Mouse (Mus musculus): ENCODE data around the gene Lsm14b.
A peak's percentile ranks its signal among the peaks of the same experiment; 100 is the strongest.

Gene Lsm14b

GRCm38 (mm10) chr2:180017632-180018031, 7.2 kb upstream of the Lsm14b start:
- no peak for DNase-seq (ENCODE audit: low read depth, low spot score)

DNA sequence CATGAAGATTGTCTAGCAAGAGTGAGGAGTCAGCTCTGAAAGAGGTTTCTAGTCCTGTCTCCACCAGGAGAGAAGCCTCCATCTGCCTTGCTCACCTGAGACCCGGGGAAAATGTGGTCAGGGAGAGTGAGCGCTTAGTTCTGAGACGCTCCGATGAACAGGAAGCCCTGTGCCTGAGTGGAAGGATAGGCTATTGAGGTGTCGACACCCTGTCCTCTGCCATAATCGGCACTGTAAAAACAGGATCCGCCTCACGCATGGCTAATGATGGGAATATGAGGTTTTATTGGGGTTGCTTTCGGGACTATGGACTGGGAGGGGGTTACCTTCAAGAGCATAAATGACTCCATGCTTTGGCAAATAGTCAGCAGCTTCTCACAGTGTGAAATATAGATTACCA, 6.2 kb upstream of the Lsm14b start:
- no peak for DNase-seq (ENCODE audit: low read depth, low spot score)

DNA sequence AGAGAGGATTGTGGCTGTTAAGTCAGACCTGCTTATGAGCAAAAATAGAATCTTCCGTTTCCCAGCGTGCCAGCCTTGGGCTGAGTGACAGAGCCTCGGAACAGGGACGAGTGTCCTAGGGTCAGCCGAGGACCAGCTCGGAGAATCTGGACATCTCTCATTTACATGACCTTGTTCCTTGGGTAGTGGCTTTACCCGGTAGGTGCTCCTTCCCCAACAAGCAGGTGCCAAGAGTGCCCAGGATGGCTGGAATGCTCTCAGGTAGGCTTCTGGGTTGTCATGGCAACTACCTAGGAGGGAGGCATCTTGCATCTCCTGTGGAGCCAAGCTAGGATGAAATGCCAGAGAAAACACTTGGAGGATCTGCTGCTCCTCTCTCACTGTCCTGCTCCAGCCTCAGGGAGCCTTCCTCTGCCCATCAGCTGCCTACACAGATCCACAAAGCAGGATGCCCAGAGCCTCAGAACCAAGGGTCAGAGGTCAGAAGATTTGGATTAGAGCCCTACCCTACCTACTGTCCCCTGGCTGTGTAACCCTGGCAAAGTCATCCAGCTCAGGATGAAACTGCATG, 4.6 kb upstream of the Lsm14b start:
- DNase-seq (ENCODE audit: low read depth, low spot score) = no peak

GRCm38 (mm10) chr2:180020919-180021318, 3.9 kb upstream of the Lsm14b start:
- no peak for DNase-seq (ENCODE audit: low read depth, low spot score)

DNA sequence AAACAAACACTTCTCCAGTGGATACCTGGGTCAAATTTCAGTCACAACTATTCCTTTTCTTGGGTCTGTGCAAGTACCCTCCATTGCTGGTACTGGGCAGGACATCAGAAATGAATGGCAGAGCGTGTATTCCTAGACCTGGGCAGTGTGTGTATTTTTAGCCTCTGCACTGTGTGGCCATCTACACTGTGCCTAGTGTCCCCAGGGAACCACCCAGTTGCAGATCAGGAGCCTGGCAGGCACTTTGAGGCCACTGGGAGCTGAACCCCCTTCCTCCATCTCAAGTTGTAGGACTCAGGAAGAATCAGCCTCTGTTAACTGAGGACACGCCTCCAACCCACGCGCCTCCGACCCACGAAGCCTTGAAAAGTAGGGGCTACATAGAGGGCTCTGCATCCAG, 2.0 kb upstream of the Lsm14b start:
- DNase-seq (ENCODE audit: low read depth, low spot score) = no peak

DNA sequence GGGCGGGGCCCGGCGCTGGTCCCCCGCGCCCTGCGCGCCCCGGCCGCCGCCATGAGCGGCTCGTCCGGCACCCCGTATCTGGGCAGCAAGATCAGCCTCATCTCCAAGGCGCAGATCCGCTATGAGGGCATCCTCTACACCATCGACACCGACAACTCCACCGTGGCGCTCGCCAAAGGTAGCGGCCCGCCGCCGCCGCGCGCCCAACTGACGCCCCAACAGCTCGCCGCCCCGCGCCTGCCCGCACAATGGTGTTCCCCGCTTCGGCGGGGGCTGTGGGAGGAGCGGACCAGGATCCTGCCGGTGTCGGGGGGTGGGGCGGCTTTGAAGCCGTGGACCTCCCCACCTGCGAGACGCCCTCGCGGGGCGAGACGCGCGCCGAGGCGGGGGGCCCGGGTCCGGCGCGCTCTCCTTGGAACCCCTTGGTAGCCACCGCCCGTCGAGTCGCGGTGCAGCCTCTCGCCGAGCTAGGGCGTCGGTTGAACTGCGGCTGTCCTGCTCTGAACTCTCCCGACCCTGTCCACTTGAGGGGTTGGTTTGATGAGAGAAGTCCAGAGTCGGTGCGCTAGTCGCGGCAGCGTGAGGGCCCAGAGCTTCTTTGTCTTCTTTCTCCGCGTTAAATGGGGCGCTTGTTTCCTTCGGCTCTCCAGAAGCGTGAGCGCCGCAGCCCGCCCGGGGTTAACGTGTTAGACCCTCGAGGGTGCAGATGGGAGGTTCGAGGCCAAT, 511 bp downstream of the Lsm14b start:
- no peak for DNase-seq (ENCODE audit: low read depth, low spot score)

DNA sequence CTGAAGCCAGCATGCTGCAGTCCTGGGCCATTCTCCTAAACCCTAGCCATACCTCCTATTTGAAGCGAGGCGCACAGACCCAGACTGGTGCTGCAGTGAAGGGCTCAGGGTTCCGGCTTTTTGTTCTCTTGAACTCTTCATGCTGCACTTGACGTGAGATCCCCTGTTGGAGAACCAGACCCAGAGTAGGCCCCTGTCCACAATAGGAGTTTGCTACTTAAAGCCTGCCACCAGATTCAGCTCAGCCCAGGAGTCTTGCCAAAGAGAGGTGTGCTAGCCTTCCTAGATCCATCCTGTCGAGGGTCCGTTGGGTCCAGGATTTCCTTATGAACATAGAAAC, 1.0 kb downstream of the Lsm14b start:
- DNase-seq (ENCODE audit: low read depth, low spot score) = no peak

GRCm38 (mm10) chr2:180027768-180028167, 3.0 kb downstream of the Lsm14b start:
- DNase-seq (ENCODE audit: low read depth, low spot score) = no peak

GRCm38 (mm10) chr2:180031270-180031669, 6.5 kb downstream of the Lsm14b start:
- DNase-seq (ENCODE audit: low read depth, low spot score) = no peak

GRCm38 (mm10) chr2:180032925-180033324, 8.1 kb downstream of the Lsm14b start:
- no peak for DNase-seq (ENCODE audit: low read depth, low spot score)

- no peak for DNase-seq (ENCODE audit: low read depth, low spot score)
Observed at GRCm38 (mm10) chr2:180033956-180034355, 9.2 kb downstream of the Lsm14b start.

DNA sequence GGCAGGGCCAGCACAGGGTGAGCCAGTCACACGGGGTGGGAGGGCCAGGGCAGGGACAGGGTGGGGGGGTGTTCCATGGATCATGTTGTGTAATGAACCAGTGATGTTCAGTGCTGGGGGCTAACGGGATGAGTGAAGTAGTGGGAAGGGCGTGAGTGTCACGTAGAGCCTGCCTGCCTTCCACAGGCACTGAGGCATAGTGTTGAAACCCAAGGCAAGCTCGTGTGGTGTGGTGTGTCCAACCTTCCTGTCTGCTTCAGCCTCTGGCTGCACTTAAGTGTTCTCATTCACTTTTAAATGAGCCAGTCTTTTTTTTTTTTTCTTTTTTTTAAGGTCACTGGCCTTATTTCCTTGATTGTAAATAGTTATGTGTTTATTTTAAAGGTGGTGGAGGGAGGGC, 10.0 kb downstream of the Lsm14b start:
- no peak for DNase-seq (ENCODE audit: low read depth, low spot score)

- DNase-seq (ENCODE audit: low read depth, low spot score) = no peak
Observed at GRCm38 (mm10) chr2:180040406-180040805, 15.6 kb downstream of the Lsm14b start.

DNA sequence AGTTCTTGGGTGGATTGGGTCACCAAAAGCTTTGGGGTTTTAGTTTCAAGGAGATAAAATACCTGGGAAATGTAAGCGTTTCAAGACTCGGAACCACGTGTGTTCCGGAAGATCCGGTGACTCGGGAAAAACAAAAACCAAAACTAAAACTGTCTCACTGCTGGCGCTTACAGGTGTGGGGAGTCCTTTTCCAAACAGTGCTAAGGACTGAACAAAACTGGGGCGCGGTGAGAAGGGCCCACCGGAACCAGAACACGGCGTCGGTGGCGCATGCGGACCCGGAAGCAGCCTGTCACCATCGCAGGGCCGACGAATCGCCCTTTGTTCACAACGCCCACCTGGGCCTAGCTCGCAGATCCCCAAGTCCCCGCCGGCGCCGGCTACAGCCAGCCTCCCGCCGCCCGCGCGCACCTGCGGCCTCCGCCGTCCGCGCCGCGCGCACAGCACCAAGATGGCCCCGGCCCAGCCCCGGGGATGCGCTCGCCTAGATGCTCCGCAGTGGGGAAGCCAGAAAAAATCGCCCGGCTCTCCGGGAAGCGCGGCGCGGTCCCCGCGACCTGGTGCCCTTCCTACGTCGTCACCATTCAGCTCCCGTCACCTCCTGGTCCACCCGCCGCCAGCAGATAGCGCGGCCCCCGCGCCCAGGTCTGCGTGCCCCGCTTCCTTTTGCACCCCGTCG, 16.9 kb downstream of the Lsm14b start:
- DNase-seq (ENCODE audit: low read depth, low spot score) = no peak

DNA sequence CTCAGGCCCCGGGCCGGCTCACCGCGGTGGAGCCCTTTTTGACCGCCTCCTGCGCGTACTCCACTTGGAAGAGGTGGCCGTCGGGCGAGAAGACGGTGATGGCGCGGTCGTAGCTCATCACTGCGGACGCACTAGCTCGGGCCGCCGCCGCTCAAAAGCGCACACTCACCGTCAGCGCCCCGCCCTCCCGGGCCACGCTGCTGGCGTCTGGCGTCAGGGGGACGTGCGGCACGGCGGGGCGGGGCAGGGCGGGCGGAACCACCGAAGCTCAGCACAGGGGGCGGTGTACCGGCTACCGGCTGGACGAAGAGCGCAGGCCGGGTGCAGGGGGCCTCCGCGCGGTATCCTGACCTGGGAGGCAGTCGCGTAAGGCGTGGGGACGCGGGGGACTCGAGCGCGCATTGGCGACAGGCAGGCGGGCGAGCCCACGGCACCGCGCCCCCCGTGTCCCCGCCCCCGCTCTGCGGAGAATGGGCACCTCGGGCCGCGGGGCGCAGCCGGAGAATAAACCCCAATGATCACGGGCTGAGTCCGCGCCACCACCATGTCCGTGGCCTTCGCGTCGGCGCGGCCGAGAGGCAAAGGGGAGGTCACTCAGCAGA, 17.6 kb downstream of the Lsm14b start, which contains the start of the genes Psma7 and Ss18l1:
Gene Psma7 (minus strand): TSS at position 178 of the 602 bp plus-strand sequence.
Gene Ss18l1 (plus strand): TSS at position 254 of the 602 bp plus-strand sequence.
- peak; percentile 82 for DNase-seq (ENCODE audit: low read depth, low spot score)

GRCm38 (mm10) chr2:180042858-180043515, 18.2 kb downstream of the Lsm14b start:
- no peak for DNase-seq (ENCODE audit: low read depth, low spot score)

GRCm38 (mm10) chr2:180045283-180045682, 20.5 kb downstream of the Lsm14b start:
- DNase-seq (ENCODE audit: low read depth, low spot score) = no peak

GRCm38 (mm10) chr2:180047580-180047979, 22.8 kb downstream of the Lsm14b start:
- no peak for DNase-seq (ENCODE audit: low read depth, low spot score)

DNA sequence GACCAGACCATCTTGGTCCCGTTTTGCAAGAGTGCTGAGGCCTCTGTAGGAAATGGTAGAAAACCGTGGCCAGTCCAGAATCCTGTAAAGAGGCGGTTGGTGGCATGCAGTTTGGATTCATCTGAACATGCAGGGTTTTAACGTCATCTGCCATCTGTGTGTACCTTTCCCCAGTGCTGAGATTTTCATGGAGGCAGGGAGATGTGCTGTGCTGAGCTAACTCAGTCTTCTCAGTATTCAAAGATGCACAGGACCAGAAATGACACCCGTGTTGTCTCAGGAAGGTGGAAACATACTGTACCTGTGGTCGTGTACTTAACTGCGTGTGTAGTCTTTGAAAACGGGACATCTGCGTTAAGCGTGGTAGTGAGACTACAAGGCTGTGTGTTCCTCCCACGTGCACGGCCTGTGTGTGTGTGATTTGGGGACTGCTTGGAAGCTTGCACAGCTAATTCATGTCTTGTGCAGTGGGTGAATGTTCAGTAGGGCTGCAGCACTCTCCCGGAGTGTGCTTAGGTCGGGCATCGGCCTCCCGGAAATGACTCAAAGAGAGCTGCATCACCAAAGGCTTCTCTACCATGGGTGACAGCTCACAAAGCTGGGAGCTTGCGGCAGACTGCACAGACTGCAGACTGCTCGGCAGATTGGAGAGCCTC, 23.3 kb downstream of the Lsm14b start:
- DNase-seq (ENCODE audit: low read depth, low spot score) = no peak

GRCm38 (mm10) chr2:180050986-180051385, 26.2 kb downstream of the Lsm14b start:
- DNase-seq (ENCODE audit: low read depth, low spot score) = no peak

DNA sequence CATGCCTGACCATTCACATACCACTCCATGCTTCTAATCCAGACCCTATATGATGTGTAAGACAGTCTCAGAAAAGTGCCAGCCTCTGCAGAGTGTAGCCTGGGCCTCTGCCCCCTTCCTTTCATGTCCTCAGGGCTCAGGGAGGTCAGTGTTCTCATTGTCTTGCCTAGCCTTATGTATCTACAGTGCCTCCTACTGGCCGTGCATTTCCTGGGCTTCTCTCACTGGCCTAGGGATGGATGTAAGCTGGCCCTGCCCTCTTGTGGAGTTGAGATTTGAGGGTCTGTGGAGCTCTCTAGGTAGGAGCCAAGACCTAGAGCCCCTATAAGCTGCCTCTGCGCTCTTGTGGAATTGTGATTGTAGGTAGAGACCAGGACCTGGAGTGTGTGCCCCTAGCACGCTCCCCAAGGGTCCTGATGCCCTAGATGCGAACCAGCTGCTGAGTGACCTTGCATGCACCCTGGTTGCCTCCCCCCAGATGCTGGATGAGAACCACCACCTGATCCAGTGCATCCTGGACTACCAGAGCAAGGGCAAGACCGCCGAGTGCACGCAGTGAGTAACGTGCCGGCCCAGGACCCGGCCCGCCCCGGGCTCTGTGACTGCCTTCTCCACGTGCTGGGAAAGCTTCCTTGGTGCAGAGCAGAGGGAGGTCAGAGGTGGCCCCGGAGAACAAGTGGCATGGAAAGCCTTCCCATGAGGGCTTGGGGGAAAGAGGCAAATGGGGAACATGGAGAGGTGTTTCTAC, 27.4 kb downstream of the Lsm14b start:
- no peak for DNase-seq (ENCODE audit: low read depth, low spot score)
